Mouse (Mus musculus): ENCODE results near the gene Dffa. TPM values are rescaled to one million over a fixed set of nuclear protein-coding genes. Genes with fewer than 3 reads are reported as not detected.

The Dffa gene
- 10 to 100 TPM; 41.3 to 52.2 (median 46.7) TPM for total RNA-seq (2022)

GRCm38 (mm10) chr4:149103875-149104561, at the start of gene Dffa:
Gene Dffa (plus strand): TSS chr4:149104146.
- DNase-seq (ENCODE audit: low spot score), result peak; percentile 93

GRCm38 (mm10) chr4:149055847-149056246, 48.1 kb upstream of the Dffa start:
- DNase-seq (ENCODE audit: low spot score), result no peak

- no peak for DNase-seq (ENCODE audit: low spot score)
These were observed 47.0 kb upstream of the Dffa start for GRCm38 (mm10) chr4:149056957-149057356.

- no peak for DNase-seq (ENCODE audit: low spot score)
These were observed 46.5 kb upstream of the Dffa start for GRCm38 (mm10) chr4:149057470-149057869.

GRCm38 (mm10) chr4:149058298-149058697, 45.6 kb upstream of the Dffa start:
- no peak for DNase-seq (ENCODE audit: low spot score)

GRCm38 (mm10) chr4:149059713-149060112, 44.2 kb upstream of the Dffa start:
- DNase-seq (ENCODE audit: low spot score), result no peak

- no peak for DNase-seq (ENCODE audit: low spot score)
These were observed 43.1 kb upstream of the Dffa start for GRCm38 (mm10) chr4:149060621-149061431.

- no peak for DNase-seq (ENCODE audit: low spot score)
These were observed 42.6 kb upstream of the Dffa start for GRCm38 (mm10) chr4:149061432-149061718.

- DNase-seq (ENCODE audit: low spot score), result no peak
These were observed 41.3 kb upstream of the Dffa start for GRCm38 (mm10) chr4:149062406-149063318.

- DNase-seq (ENCODE audit: low spot score), result no peak
These were observed 39.7 kb upstream of the Dffa start for GRCm38 (mm10) chr4:149064061-149064854.

GRCm38 (mm10) chr4:149066672-149067551, 37.0 kb upstream of the Dffa start:
- no peak for DNase-seq (ENCODE audit: low spot score)

- DNase-seq (ENCODE audit: low spot score), result no peak
These were observed 28.9 kb upstream of the Dffa start for GRCm38 (mm10) chr4:149075073-149075472.

- peak; percentile 75 for DNase-seq (ENCODE audit: low spot score)
These were observed 27.9 kb upstream of the Dffa start for GRCm38 (mm10) chr4:149075871-149076575.

- no peak for DNase-seq (ENCODE audit: low spot score)
These were observed 25.7 kb upstream of the Dffa start for GRCm38 (mm10) chr4:149078261-149078660.

GRCm38 (mm10) chr4:149079629-149080028, 24.3 kb upstream of the Dffa start:
- no peak for DNase-seq (ENCODE audit: low spot score)

GRCm38 (mm10) chr4:149080111-149080510, 23.8 kb upstream of the Dffa start:
- DNase-seq (ENCODE audit: low spot score), result no peak

- peak; percentile 46 for DNase-seq (ENCODE audit: low spot score)
These were observed 22.4 kb upstream of the Dffa start for GRCm38 (mm10) chr4:149081528-149081927.

- no peak for DNase-seq (ENCODE audit: low spot score)
These were observed 18.6 kb upstream of the Dffa start for GRCm38 (mm10) chr4:149085381-149085780.

- no peak for DNase-seq (ENCODE audit: low spot score)
These were observed 12.6 kb upstream of the Dffa start for GRCm38 (mm10) chr4:149091364-149091763.

- DNase-seq (ENCODE audit: low spot score), result no peak
These were observed 6.0 kb upstream of the Dffa start for GRCm38 (mm10) chr4:149097956-149098355.

All from heart, adult 8-10 months (tissue).